Mouse (Mus musculus) limb, embryonic 13.5 days (tissue): ENCODE results near the gene Odf3l1. TPM values are rescaled to one million over a fixed set of nuclear protein-coding genes. Genes with fewer than 3 reads are reported as not detected.
"Not testable (repeated sequence)": the region's sequence is repeated elsewhere in the genome, so short reads cannot be mapped to it uniquely, and the experiment has no call there.

Experiments
- ATAC-seq: fragments of 200-750 bp; cut with Nextera tagmentation; 2 replicates; pipeline ENCODE4 v1.8.0; 2017; ENCODE audit warnings: low read depth, moderate number of reproducible peaks, moderate TSS enrichment; ENCODE audit not compliant: low FRiP score
- H3K27ac ChIP-seq: fragments of 300-500 bp; sonication (generic); 2 replicates; pipeline ENCODE4 v1.5.1; 2015; ENCODE audit warnings: inconsistent platforms, mild to moderate bottlenecking, moderate library complexity
- H3K27me3 ChIP-seq: fragments of 300-500 bp; sonication (generic); 2 replicates; pipeline ENCODE4 v1.6.1; 2015; ENCODE audit warnings: mild to moderate bottlenecking, inconsistent platforms
- H3K36me3 ChIP-seq: fragments of 300-500 bp; sonication (generic); 2 replicates; pipeline ENCODE4 v1.6.1; 2015; ENCODE audit warnings: inconsistent platforms, mild to moderate bottlenecking, moderate library complexity
- H3K4me1 ChIP-seq: fragments of 300-500 bp; sonication (generic); 2 replicates; pipeline ENCODE4 v1.6.1; 2015; ENCODE audit warnings: inconsistent platforms
- H3K4me2 ChIP-seq: fragments of 300-500 bp; sonication (generic); replicated peaks from 2 replicates; pipeline ENCODE4 v1.6.1; 2015; ENCODE audit warnings: inconsistent platforms, mild to moderate bottlenecking, moderate library complexity
- H3K4me3 ChIP-seq: fragments of 300-500 bp; sonication (generic); 2 replicates; pipeline ENCODE4 v1.5.1; 2015; ENCODE audit warnings: moderate library complexity, mild to moderate bottlenecking, inconsistent platforms
- H3K9ac ChIP-seq: fragments of 300-500 bp; sonication (generic); 2 replicates; pipeline ENCODE4 v1.6.1; 2015; ENCODE audit warnings: mild to moderate bottlenecking, inconsistent platforms
- H3K9me3 ChIP-seq: fragments of 300-500 bp; sonication (generic); 2 replicates; pipeline ENCODE4 v1.6.1; 2016; ENCODE audit warnings: inconsistent platforms
- WGBS: fragments of 180-500 bp; shearing (Covaris S2); methylation state at CpG from one replicate; pipeline ENCODE4 v1.1.7; 2015; 5-methylcytosine and 5-hydroxymethylcytosine counted together
- polyA plus RNA-seq: library from polyadenylated mRNA; unstranded; fragments of >200 nt; fragmentation: Nextera tagmentation; extraction: Ambion mirVana; gene quantifications from 2 replicates; pipeline ENCODE4 v1.2.1, GENCODE M21; 2015

Odf3l1 gene
- polyA plus RNA-seq, result 0.27 and 0.94 TPM in 2 replicates

DNA sequence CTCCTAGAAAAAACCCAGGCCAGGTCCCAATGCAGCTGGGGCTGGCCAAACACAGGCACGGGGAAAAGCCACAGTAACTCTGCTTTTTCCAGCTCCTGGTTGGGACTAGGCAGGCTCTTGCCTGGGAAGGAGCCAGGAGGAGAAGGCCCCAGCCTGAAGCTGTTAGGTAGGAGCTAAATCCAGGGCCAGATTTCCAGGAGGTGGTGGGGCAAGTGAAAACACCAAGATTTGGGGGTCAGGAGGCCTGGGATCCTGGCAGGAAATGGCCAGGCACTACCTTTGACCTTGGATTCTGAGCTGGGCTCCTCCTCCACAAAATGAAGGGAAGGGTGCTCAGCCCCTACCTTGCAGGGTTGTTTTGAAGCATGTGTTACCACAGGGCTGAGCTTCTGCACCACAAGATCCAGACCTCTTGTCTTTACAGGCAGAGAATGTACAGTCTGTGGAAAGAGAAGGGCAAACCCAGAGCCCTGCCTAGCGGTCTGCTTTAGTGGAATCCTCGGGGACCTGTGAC is at the start of gene Odf3l1:
Gene Odf3l1, minus strand, starts transcription at position 464 of the 514 bp plus-strand sequence.
- Histone ChIP-seq H3K4me1 (peaks cover 72% of the 10 kb centered on the region), H3K4me2 (peak within 1 kb of the TSS; percentile 77), H3K9ac (peak within 1 kb of the TSS; percentile 85), H3K9me3 (no peaks in the 10 kb centered on the region), H3K27me3 (no peaks in the 10 kb centered on the region), H3K36me3 (no peaks in the 10 kb centered on the region), H3K27ac (peak within 1 kb of the TSS; percentile 85), H3K4me3 (peak within 1 kb of the TSS; percentile 62)
- ATAC-seq, result peak; percentile 22; the same call in 1 of the 2 replicates
- WGBS, result 10% methylated on average over 3 of the region's 3 CpGs

- Histone ChIP-seq H3K4me1 (no peaks in the 10 kb centered on the region), H3K27me3 (no peaks in the 10 kb centered on the region), H3K9me3 (no peaks in the 10 kb centered on the region), H3K4me2 (no peak overlapping the region), H3K27ac (no peak overlapping the region), H3K4me3 (no peak overlapping the region), H3K9ac (no peak overlapping the region), H3K36me3 (peaks cover 50% of the 10 kb centered on the region)
- WGBS, result 74% methylated on average over 9 of the region's 9 CpGs
- ATAC-seq, result no peak
Observed at GRCm38 (mm10) chr9:56913991-56914390, 49.5 kb upstream of the Odf3l1 start.

- Histone ChIP-seq H3K9me3 (no peaks in the 10 kb centered on the region), H3K4me1 (no peaks in the 10 kb centered on the region), H3K9ac (no peak overlapping the region), H3K27ac (no peak overlapping the region), H3K4me2 (no peak overlapping the region), H3K4me3 (no peak overlapping the region), H3K36me3 (peaks cover 21% of the 10 kb centered on the region), H3K27me3 (no peaks in the 10 kb centered on the region)
- 57% methylated on average over 1 of the region's 1 CpGs for WGBS
- ATAC-seq, result no peak
Observed at GRCm38 (mm10) chr9:56911017-56911416, 46.5 kb upstream of the Odf3l1 start.

- H3K9ac ChIP-seq, H3K4me1 ChIP-seq, H3K4me2 ChIP-seq, H3K27me3 ChIP-seq, H3K27ac ChIP-seq, ATAC-seq, H3K4me3 ChIP-seq, H3K9me3 ChIP-seq: not testable (repeated sequence)
- 34% methylated on average over 4 of the region's 4 CpGs for WGBS
- peaks cover 10% of the 10 kb centered on the region for H3K36me3 ChIP-seq
Observed at GRCm38 (mm10) chr9:56909991-56910390, 45.5 kb upstream of the Odf3l1 start.

DNA sequence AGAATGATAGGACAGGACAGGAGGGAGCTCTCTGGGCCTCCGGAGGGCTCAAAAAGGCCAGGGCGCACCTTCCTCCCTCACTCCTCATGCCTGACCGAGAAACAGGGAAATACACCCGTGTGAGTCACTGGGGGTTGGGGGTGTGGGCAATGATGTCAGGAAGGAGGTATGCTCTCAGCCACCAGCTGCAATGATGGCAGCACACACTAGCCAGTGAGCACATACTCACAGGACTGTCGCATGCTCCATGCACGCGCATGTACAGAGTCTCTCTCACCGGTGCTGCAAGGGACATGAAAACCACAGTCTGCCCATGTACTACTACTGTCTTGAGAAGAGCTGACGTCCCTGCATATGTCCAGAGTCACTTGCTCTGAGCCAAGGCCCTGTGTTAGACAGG is 43.1 kb upstream of the Odf3l1 start:
- 77% methylated on average over 9 of the region's 9 CpGs for WGBS
- H3K4me1 ChIP-seq, result no peaks in the 10 kb centered on the region
- H3K36me3 ChIP-seq, result no peaks in the 10 kb centered on the region
- no peak overlapping the region for H3K27ac ChIP-seq
- no peak for ATAC-seq
- H3K9ac ChIP-seq, result 0 out of 2 replicates have a peak overlapping the region, but pooled peaks have one; percentile 25
- no peaks in the 10 kb centered on the region for H3K9me3 ChIP-seq
- H3K4me2 ChIP-seq, result no peak overlapping the region
- H3K27me3 ChIP-seq, result no peaks in the 10 kb centered on the region
- H3K4me3 ChIP-seq, result no peak overlapping the region

GRCm38 (mm10) chr9:56903662-56904061 is 39.2 kb upstream of the Odf3l1 start:
- ATAC-seq, result no peak
- Histone ChIP-seq H3K27ac (no peak overlapping the region), H3K4me1 (peaks cover 13% of the 10 kb centered on the region; the same call in 1 of the 2 replicates), H3K27me3 (no peaks in the 10 kb centered on the region), H3K36me3 (0 out of 2 replicates have a peak, but pooled peaks cover under 1% of the 10 kb centered on the region), H3K9me3 (no peaks in the 10 kb centered on the region), H3K4me3 (no peak overlapping the region), H3K4me2 (no peak overlapping the region), H3K9ac (no peak overlapping the region)
- WGBS, result 78% methylated on average over 3 of the region's 3 CpGs

DNA sequence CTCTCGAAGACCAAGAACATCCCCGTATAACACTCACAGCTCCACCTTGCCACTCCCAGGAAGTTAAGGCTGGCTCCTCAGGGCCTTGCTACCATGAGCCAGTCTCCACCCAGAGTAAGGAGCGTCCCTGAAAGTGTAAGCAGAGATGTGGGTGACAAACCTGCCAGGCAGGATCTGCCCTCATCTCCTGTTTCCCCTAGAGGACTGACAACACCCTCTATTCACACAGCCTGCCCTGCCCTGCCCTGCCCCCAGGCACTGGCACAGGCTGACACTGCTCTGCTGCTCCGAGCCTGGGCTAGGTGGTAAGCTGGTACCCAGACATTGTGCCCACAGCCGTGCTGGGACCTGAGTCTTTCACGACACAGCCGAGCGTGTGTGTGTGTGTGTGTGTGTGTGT is 36.7 kb upstream of the Odf3l1 start:
- Histone ChIP-seq H3K4me1 (peaks cover 24% of the 10 kb centered on the region), H3K27me3 (no peaks in the 10 kb centered on the region), H3K9me3 (no peaks in the 10 kb centered on the region), H3K27ac (no peak overlapping the region; the same call in 1 of the 2 replicates), H3K9ac (no peak overlapping the region), H3K4me2 (no peak overlapping the region), H3K4me3 (no peak overlapping the region), H3K36me3 (peaks cover 12% of the 10 kb centered on the region)
- WGBS, result 53% methylated on average over 8 of the region's 8 CpGs
- no peak for ATAC-seq

DNA sequence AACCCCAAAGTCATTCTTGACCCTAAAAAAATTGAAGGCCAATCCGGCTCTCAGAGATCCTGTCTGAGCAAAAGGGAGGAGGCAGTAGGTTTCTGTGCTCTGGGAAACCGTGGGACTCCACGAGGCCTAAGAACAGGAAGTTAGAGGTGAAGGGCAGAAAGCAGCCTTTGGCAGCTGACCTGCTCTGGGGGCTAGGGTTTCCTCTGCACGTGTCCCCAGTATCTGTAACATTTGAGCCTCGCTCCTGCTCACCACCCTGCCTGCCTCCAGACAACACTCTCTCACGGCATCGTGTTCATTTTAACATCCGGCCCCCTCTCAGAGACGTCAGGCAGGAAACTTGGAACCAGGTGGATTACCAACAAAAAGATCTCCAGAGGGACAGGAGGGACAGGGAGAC is 36.1 kb upstream of the Odf3l1 start:
- ATAC-seq, result no peak
- no peak overlapping the region for H3K4me3 ChIP-seq
- no peak overlapping the region for H3K9ac ChIP-seq
- H3K9me3 ChIP-seq, result no peaks in the 10 kb centered on the region
- 38% methylated on average over 9 of the region's 9 CpGs for WGBS
- H3K27me3 ChIP-seq, result no peaks in the 10 kb centered on the region
- H3K27ac ChIP-seq, result peak overlapping the region; percentile 4; the same call in 1 of the 2 replicates
- H3K4me2 ChIP-seq, result no peak overlapping the region
- H3K36me3 ChIP-seq, result peaks cover 14% of the 10 kb centered on the region
- H3K4me1 ChIP-seq, result peaks cover 24% of the 10 kb centered on the region

DNA sequence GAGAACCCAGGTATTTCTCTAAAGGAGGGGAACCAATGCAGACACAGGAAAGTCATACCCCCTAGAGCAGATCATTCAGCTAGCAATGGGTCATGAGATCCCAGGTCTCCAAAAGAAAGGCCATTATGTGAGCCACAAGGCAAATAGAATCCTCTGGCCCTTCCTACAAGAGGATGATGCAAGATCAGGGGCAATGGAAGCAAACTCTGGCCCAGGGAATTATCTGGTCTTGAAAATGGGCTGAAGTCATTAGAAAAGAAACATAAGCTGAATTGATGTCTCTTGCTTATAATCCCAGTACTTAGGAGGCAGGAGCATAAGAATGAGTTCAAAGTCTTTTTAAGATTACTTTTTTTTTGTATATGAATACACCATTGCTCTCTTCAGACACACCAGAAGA is 35.6 kb upstream of the Odf3l1 start:
- Histone ChIP-seq H3K4me3 (no peak overlapping the region), H3K9me3 (no peaks in the 10 kb centered on the region), H3K9ac (no peak overlapping the region), H3K4me1 (peaks cover 24% of the 10 kb centered on the region), H3K4me2 (no peak overlapping the region), H3K36me3 (peaks cover 19% of the 10 kb centered on the region), H3K27ac (no peak overlapping the region), H3K27me3 (no peaks in the 10 kb centered on the region)
- no peak for ATAC-seq

- Histone ChIP-seq H3K4me2 (no peak overlapping the region), H3K36me3 (peaks cover 26% of the 10 kb centered on the region), H3K27me3 (no peaks in the 10 kb centered on the region), H3K27ac (no peak overlapping the region), H3K4me3 (no peak overlapping the region), H3K9me3 (no peaks in the 10 kb centered on the region), H3K9ac (no peak overlapping the region), H3K4me1 (peaks cover 24% of the 10 kb centered on the region)
- no peak for ATAC-seq
- 60% methylated on average over 11 of the region's 11 CpGs for WGBS
Observed at GRCm38 (mm10) chr9:56899409-56899808, 34.9 kb upstream of the Odf3l1 start.

DNA sequence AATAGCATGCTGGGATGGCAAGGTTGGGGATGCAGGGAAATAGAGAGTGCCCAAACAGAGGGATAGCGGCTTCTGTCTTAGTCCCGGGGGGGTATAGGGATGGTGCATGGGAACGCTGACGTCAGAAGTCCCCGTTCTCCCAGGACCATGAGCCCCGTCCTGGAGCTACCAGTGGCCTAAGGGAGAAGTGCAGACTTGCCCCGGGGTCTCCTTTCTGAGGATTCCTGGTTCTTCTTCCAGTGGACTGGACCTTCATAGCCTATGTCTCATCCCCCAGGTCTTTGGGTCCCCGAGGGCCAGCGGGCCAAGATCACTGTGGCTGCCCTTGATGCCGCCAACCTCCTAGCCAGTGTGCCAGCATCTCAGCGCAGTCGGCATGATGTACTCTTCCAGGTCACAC is 32.3 kb upstream of the Odf3l1 start:
- ATAC-seq, result no peak
- 91% methylated on average over 12 of the region's 12 CpGs for WGBS

DNA sequence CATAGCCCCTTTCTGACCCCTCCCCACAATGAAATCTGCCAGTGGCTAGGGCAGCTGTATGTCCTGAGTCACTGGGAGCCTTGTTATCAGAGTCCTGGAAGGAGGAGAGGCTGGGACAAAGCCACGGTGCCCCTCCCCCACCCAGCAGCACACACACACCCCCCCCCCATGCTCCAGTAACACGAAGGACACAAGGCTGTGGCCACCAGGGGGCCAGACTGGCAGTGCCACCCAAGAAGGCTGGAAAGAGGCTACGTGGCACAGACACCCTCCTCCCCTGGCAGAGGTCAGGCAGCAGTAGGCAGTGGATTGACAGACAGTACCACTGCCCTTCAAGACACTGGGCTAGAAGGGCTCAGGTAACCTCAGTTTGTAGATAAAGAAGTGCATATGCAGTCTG is 29.5 kb upstream of the Odf3l1 start:
- ATAC-seq, result no peak
- Histone ChIP-seq H3K4me1 (peaks cover 26% of the 10 kb centered on the region), H3K27ac (no peak overlapping the region), H3K36me3 (peaks cover 69% of the 10 kb centered on the region), H3K4me3 (no peak overlapping the region), H3K9ac (no peak overlapping the region), H3K27me3 (peaks cover 3% of the 10 kb centered on the region; the same call in 1 of the 2 replicates), H3K4me2 (no peak overlapping the region), H3K9me3 (no peaks in the 10 kb centered on the region)
- 16% methylated on average over 3 of the region's 3 CpGs for WGBS

More for the DNA sequence above, 32.3 kb upstream of the Odf3l1 start:
- Histone ChIP-seq H3K27me3 (no peaks in the 10 kb centered on the region), H3K36me3 (peaks cover 50% of the 10 kb centered on the region), H3K4me3 (no peak overlapping the region), H3K4me1 (peaks cover 33% of the 10 kb centered on the region), H3K4me2 (no peak overlapping the region), H3K9me3 (no peaks in the 10 kb centered on the region), H3K9ac (no peak overlapping the region), H3K27ac (no peak overlapping the region)

- 75% methylated on average over 8 of the region's 8 CpGs for WGBS
- ATAC-seq, result no peak
- no peaks in the 10 kb centered on the region for H3K9me3 ChIP-seq
- peak overlapping the region; percentile 14; the same call in 1 of the 2 replicates for H3K9ac ChIP-seq
- H3K4me3 ChIP-seq, result no peak overlapping the region
- H3K4me1 ChIP-seq, result peaks cover 26% of the 10 kb centered on the region
- peaks cover 71% of the 10 kb centered on the region for H3K36me3 ChIP-seq
- peaks cover 3% of the 10 kb centered on the region; the same call in 1 of the 2 replicates for H3K27me3 ChIP-seq
- H3K27ac ChIP-seq, result no peak overlapping the region
- no peak overlapping the region for H3K4me2 ChIP-seq
Observed at GRCm38 (mm10) chr9:56893313-56893712, 28.8 kb upstream of the Odf3l1 start.
